ENCODE assay signal across 23 mouse cellular contexts in the genomic region with DNA sequence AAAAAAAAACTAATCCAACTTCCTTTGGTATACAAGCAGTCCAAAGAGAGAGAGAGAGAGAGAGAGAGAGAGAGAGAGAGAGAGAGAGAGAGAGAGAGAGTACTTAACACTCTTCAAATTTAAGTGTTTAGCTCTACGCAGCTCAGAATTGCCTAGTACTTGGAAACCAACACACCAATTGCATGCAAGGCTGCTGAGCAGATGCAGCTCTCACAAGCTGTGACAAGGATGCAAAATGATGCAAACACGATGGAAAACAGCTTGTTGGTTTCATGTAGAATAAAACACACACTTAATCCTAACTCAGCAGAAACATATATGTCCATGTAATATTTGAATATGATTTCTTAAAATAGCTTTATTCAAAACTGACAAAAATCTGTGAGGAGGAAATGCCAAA.
DNase-seq lines count a peak whose midpoint lies in the region; ATAC-seq and TF ChIP-seq lines count a peak whose summit lies in the region.
"Had no signal": no experiment of that assay in that cellular context is flagged by ENCODE, and none has a peak within 500 bp of the region (broad histone marks: within the 10 kb centered on the region; RNA-seq: fewer than 3 reads in every experiment).

No protein-coding gene starts in this region.

- H3K36me3 ChIP-seq in forebrain, embryonic 14.5 days (ENCODE audit: control insufficient read depth, insufficient read depth, low read length): no peaks in the 10 kb centered on the region
- no peaks in the 10 kb centered on the region for H3K36me3 ChIP-seq in forebrain, embryonic 10.5 days (replicated peaks)
- no peaks in the 10 kb centered on the region for H3K36me3 ChIP-seq in forebrain, embryonic 16.5 days (ENCODE audit: control insufficient read depth, insufficient read depth)
- H3K36me3 ChIP-seq in forebrain, embryonic 13.5 days (ENCODE audit: poor library complexity, severe bottlenecking): no peaks in the 10 kb centered on the region
- no peaks in the 10 kb centered on the region for H3K36me3 ChIP-seq in forebrain, postnatal 0 days (ENCODE audit: insufficient read depth)
- H3K36me3 ChIP-seq in forebrain, embryonic 15.5 days: no peaks in the 10 kb centered on the region
- H3K36me3 ChIP-seq: G1E had no signal

- no peaks in the 10 kb centered on the region for H3K4me1 ChIP-seq in forebrain, embryonic 14.5 days (ENCODE audit: control insufficient read depth, insufficient read depth, low read length)
- no peaks in the 10 kb centered on the region for H3K4me1 ChIP-seq in forebrain, embryonic 10.5 days
- H3K4me1 ChIP-seq in forebrain, embryonic 16.5 days (replicated peaks; ENCODE audit: control insufficient read depth, insufficient read depth, low read length): peaks cover 4% of the 10 kb centered on the region; the same call in 1 of the 2 replicates
- no peaks in the 10 kb centered on the region for H3K4me1 ChIP-seq in forebrain, embryonic 13.5 days
- H3K4me1 ChIP-seq in forebrain, postnatal 0 days (ENCODE audit: insufficient read depth): no peaks in the 10 kb centered on the region
- no peaks in the 10 kb centered on the region for H3K4me1 ChIP-seq in forebrain, embryonic 15.5 days

- H3K4me2 ChIP-seq in forebrain, embryonic 14.5 days (ENCODE audit: low read length): no peak overlapping the region
- no peak overlapping the region for H3K4me2 ChIP-seq in forebrain, embryonic 16.5 days (ENCODE audit: low read length)
- no peak overlapping the region for H3K4me2 ChIP-seq in forebrain, embryonic 13.5 days
- H3K4me2 ChIP-seq in forebrain, postnatal 0 days (ENCODE audit: low read depth): no peak overlapping the region
- no peak overlapping the region for H3K4me2 ChIP-seq in forebrain, embryonic 15.5 days (replicated peaks)

- TF ChIP-seq POLR2A in brain, embryonic 14.5 days (IDR thresholded peaks at IDR 0.05; ENCODE audit: borderline replicate concordance, extremely low read depth, insufficient read depth, insufficient read length, poor library complexity, severe bottlenecking): no peak

- H3K9me3 ChIP-seq in forebrain, embryonic 14.5 days (replicated peaks; ENCODE audit: control insufficient read depth, low read length): no peaks in the 10 kb centered on the region
- no peaks in the 10 kb centered on the region for H3K9me3 ChIP-seq in forebrain, embryonic 10.5 days
- H3K9me3 ChIP-seq in forebrain, embryonic 16.5 days (ENCODE audit: control insufficient read depth, low read length): no peaks in the 10 kb centered on the region
- no peaks in the 10 kb centered on the region for H3K9me3 ChIP-seq in forebrain, embryonic 13.5 days (replicated peaks)
- no peaks in the 10 kb centered on the region for H3K9me3 ChIP-seq in forebrain, postnatal 0 days (ENCODE audit: low read length)
- H3K9me3 ChIP-seq in forebrain, embryonic 15.5 days: no peaks in the 10 kb centered on the region
- H3K9me3 ChIP-seq: G1E had no signal

- 76% methylated on average over 2 of the region's 2 CpGs for WGBS in forebrain, embryonic 14.5 days
- 90% methylated on average over 2 of the region's 2 CpGs for WGBS in forebrain, embryonic 10.5 days
- 66% methylated on average over 2 of the region's 2 CpGs for whole genome bisulfite sequencing in forebrain, embryonic 16.5 days
- WGBS in forebrain, embryonic 13.5 days: 78% methylated on average over 2 of the region's 2 CpGs
- WGBS in forebrain, postnatal 0 days: 61% methylated on average over 2 of the region's 2 CpGs
- WGBS in forebrain, embryonic 15.5 days: 69% methylated on average over 2 of the region's 2 CpGs

- ATAC-seq in forebrain, embryonic 14.5 days: no peak
- peak; percentile 59; the same call in 1 of the 2 replicates for ATAC-seq in forebrain, embryonic 16.5 days
- ATAC-seq in forebrain, embryonic 13.5 days: no peak
- peak; percentile 71 for ATAC-seq in forebrain, postnatal 0 days
- no peak for ATAC-seq in forebrain, embryonic 15.5 days (replicated peaks)
- ATAC-seq: activated CD4-positive, CD25-positive, alpha-beta regulatory T cell, adult 4 months; CD4-positive, CD25-positive, alpha-beta regulatory T cell, adult 4 months; Patski had no signal

- no peak overlapping the region for H3K27ac ChIP-seq in forebrain, embryonic 14.5 days (ENCODE audit: low read depth, low read length)
- no peak overlapping the region for H3K27ac ChIP-seq in forebrain, embryonic 10.5 days
- no peak overlapping the region for H3K27ac ChIP-seq in forebrain, embryonic 16.5 days (ENCODE audit: low read length)
- no peak overlapping the region for H3K27ac ChIP-seq in forebrain, embryonic 13.5 days
- no peak overlapping the region for H3K27ac ChIP-seq in forebrain, postnatal 0 days (ENCODE audit: low read depth, low read length)
- no peak overlapping the region for H3K27ac ChIP-seq in forebrain, embryonic 15.5 days (replicated peaks)

- H3K27me3 ChIP-seq in forebrain, embryonic 14.5 days (replicated peaks; ENCODE audit: control insufficient read depth, insufficient read depth, low read length): no peaks in the 10 kb centered on the region
- H3K27me3 ChIP-seq in forebrain, embryonic 10.5 days (ENCODE audit: poor library complexity, severe bottlenecking): no peaks in the 10 kb centered on the region
- H3K27me3 ChIP-seq in forebrain, embryonic 16.5 days (replicated peaks; ENCODE audit: control insufficient read depth, insufficient read depth, low read length): no peaks in the 10 kb centered on the region
- H3K27me3 ChIP-seq in forebrain, embryonic 13.5 days: no peaks in the 10 kb centered on the region
- H3K27me3 ChIP-seq in forebrain, postnatal 0 days (ENCODE audit: insufficient read depth, low read length): no peaks in the 10 kb centered on the region
- no peaks in the 10 kb centered on the region for H3K27me3 ChIP-seq in forebrain, embryonic 15.5 days
- H3K27me3 ChIP-seq: CH12.LX, Patski had no signal

- no peak overlapping the region for H3K9ac ChIP-seq in forebrain, embryonic 14.5 days (ENCODE audit: low read length)
- no peak overlapping the region for H3K9ac ChIP-seq in forebrain, embryonic 16.5 days (replicated peaks; ENCODE audit: low read depth, low read length)
- H3K9ac ChIP-seq in forebrain, embryonic 13.5 days: no peak overlapping the region
- no peak overlapping the region for H3K9ac ChIP-seq in forebrain, postnatal 0 days
- no peak overlapping the region for H3K9ac ChIP-seq in forebrain, embryonic 15.5 days (replicated peaks)

- peak; percentile 54 for DNase-seq in forebrain, embryonic 14.5 days (ENCODE audit: low spot score)
- no peak for DNase-seq in forebrain, embryonic 10.5 days (ENCODE audit: extremely low spot score, low spot score)
- DNase-seq in forebrain, postnatal 0 days: peak; percentile 60
- peak; percentile 56 for DNase-seq in brain, embryonic 14.5 days (ENCODE audit: low read depth)
- DNase-seq in cerebellum, postnatal 14 days: no peak
- DNase-seq: adrenal gland, adult 2 months; adrenal gland, adult 8-10 months; adrenal gland, postnatal 10 days; adrenal gland, postnatal 14 days; adrenal gland, postnatal 25 days; adrenal gland, postnatal 36 days; B cell, adult 2 months; cerebellum, adult 11 months; cerebellum, adult 11-12 months; cerebellum, adult 18-20 months had no signal

- H3K4me3 ChIP-seq in forebrain, embryonic 14.5 days (ENCODE audit: low read depth, low read length): no peak overlapping the region
- H3K4me3 ChIP-seq in forebrain, embryonic 10.5 days: no peak overlapping the region
- no peak overlapping the region for H3K4me3 ChIP-seq in forebrain, embryonic 16.5 days (replicated peaks; ENCODE audit: low read length)
- H3K4me3 ChIP-seq in forebrain, embryonic 13.5 days: no peak overlapping the region
- no peak overlapping the region for H3K4me3 ChIP-seq in forebrain, postnatal 0 days (ENCODE audit: low read depth, low read length)
- H3K4me3 ChIP-seq in forebrain, embryonic 15.5 days: no peak overlapping the region

- no peak for TF ChIP-seq CTCF in forebrain, postnatal 0 days (IDR thresholded peaks at IDR 0.05; ENCODE audit: low read depth)
- no peak for TF ChIP-seq CTCF in brain, embryonic 14.5 days (IDR thresholded peaks at IDR 0.05; ENCODE audit: borderline replicate concordance, extremely low read depth, insufficient read depth, insufficient read length)

Comparison
In these comparisons a context has a peak if more than half of its experiments do, and no peak if none do; other contexts are left out.
1. ATAC-seq: peak in forebrain, embryonic 16.5 days (single experiment) and forebrain, postnatal 0 days (single experiment); none in forebrain, embryonic 14.5 days (single experiment), forebrain, embryonic 13.5 days (single experiment) and forebrain, embryonic 15.5 days (single experiment).
2. DNase-seq: peak in forebrain, embryonic 14.5 days (single experiment), forebrain, postnatal 0 days (single experiment) and brain, embryonic 14.5 days (single experiment); none in forebrain, embryonic 10.5 days (single experiment) and cerebellum, postnatal 14 days (0 of 2).